Mouse (Mus musculus): ENCODE data around the gene Donson. TPM values are rescaled to one million over a fixed set of nuclear protein-coding genes. Genes with fewer than 3 reads are reported as not detected.
A peak's percentile ranks its signal among the peaks of the same experiment; 100 is the strongest.

Donson gene
- polyA plus RNA-seq (2015; fragmentation: Nextera tagmentation; extraction: Ambion mirVana), result 21.8 and 23.2 TPM in 2 replicates

GRCm38 (mm10) chr16:91688619-91689334, at the start of gene Donson:
Donson (minus strand) TSS chr16:91688770.
- peak; percentile 96 for DNase-seq (ENCODE audit: low spot score)

- no peak for DNase-seq (ENCODE audit: low spot score)
Observed at GRCm38 (mm10) chr16:91736046-91736816, 47.7 kb upstream of the Donson start.

DNA sequence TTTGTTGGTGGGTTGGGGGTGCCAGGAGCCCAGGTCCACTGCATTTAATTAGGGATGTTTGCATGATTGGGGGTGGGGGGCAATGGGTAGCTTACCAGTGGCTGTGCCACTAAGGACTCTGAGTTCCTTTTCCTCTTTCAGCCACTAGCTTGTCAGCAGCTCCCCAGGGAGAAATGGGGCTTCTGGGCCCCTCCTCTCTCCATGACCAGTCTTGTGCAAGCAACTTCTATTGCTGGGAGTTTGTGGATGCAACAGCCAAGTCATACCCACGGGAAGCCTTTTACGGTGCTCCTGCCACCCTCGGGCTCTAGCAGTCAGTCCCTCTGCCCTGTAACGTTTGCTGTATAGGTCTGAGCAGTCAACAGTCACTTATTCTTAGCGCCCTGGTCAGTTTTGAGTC, 46.2 kb upstream of the Donson start:
- no peak for DNase-seq (ENCODE audit: low spot score)

DNA sequence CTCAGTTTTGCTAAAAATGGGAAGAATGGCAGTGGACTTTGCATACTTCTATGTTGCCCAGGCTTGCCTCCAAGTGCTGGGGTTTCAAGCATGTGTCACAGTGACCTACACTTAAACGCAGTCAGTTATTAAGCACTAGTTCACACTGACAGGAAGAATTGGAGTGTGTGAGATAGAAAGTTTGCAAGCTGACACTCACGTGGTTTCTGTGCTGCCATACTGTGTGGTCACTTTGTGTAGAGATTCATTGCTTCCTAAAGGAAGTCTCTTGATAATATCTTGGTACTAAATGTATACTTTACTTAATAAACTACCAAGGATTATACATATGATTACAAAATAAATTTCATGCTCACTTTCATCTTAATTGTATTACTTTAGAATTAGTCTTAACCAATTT, 44.2 kb upstream of the Donson start:
- DNase-seq (ENCODE audit: low spot score), result no peak

DNA sequence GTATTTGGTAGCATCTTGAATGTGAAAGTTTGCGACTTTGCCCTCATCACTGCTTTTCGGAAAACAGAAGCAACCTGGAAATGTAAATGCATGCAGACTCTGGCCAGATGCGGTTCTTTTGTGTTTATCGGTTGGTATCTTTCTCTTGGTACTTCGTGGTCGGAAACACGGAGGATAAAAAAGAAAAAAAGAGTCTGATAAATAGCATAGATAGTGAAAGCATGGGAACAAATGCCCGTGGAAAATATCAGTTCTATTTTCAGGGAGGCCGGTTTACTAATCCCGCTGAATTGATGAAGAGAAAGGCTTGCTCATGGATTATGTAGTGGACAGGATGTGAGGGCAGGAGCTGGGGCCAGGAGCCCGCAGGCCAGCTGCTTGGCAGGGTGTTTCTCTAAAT, 41.9 kb upstream of the Donson start:
- no peak for DNase-seq (ENCODE audit: low spot score)

DNA sequence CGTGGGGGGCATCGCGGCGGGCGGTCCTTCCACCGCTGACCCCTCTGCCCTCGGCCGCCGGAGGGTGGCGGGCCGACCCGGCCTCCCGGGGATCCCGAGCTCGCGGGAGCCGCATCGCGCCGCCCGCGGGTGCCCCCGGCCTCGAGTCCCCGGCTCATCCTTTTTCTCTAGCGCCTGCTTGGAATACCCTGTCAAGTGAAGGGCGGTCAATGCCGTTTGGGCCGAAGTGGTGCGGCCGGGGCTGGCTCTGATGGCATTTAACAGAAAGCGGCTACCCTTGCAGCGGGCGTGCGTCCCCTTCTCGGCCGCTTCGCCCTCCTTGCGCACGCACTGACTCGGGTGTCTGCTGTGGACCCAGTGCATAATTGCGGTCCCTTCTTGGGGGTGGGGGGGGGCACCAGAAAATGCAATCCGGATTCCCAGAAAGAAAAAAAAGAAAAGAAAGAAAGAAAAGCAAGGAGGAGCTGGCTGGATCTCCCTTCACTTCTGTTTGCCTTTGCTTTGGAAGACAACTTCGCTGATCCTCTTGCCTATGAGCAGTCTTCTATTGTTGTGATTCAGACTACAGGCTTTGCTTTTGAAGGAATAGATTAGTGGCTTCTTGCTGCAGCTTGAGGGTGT, 41.4 kb upstream of the Donson start:
- peak; percentile 11 for DNase-seq (ENCODE audit: low spot score)

GRCm38 (mm10) chr16:91729066-91729482, 40.5 kb upstream of the Donson start, which contains the start of gene Itsn1:
Itsn1 (plus strand) TSS chr16:91729281.
- DNase-seq (ENCODE audit: low spot score), result peak; percentile 99

DNA sequence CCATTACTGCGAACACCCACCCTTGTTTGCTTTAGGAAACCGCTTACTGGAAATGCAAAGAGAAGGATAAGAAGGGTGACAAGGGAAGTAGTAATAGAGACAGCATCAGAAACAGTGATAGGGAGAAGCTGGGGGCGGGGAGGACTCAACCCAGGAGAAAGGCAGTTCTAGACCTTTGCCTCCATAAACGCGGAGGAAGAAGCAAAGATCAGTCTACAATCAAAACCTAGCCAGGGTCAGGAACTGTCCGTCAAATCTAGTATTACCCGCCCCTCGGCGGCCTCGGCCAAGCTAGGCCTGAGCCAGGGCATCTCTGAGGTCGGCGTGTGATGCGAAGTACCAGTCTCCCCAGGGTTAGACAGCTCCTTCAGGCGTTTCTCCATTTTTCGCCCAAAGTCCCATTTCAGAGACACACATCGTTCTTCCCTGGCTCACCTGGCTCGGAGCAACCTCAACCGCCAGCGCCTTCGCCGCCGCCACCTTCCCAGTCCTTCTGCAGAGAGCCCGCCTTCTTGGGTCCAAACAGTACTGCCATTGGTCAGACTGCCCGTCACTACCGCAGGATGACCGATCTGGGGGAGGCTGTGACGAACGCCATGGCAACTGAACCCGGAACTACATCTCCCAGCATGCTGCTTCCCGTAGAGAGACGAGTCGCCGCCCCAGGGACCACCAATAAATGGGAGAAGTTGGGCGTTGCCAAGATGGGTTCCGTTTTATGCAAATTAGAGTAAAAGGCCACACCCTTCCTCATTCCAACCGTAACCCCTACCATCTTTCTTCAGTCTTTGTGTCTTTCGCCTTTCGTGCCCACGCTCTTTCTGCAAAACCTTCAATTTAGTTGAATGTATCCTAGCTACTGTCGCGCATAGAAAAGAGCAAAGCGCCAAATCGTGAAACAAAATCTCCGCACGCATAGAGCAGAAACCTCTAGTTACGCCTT, 39.8 kb upstream of the Donson start, which contains the start of gene Cryzl1:
TSS of gene Cryzl1 (minus strand) at position 853 of the 943 bp plus-strand sequence.
- peak; percentile 94 for DNase-seq (ENCODE audit: low spot score)

DNA sequence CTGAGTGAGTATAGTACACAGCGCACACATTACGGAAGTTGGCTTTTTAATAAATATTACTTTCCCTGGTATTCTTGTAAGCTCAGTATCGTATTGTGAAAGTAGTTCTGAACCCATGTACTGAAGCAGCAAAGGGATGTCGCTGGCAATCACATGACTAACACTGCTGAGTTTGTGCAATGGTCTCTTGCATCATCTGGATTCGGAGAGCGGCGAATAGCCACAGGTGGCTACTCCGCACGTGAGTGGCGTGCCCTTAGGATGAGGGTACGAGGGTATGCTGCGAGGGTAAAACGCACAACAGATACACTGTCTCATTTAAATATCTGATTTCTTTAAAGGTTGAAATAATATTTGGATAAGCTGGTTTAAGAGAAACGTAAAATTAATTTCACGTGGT, 38.9 kb upstream of the Donson start:
- no peak for DNase-seq (ENCODE audit: low spot score)

DNA sequence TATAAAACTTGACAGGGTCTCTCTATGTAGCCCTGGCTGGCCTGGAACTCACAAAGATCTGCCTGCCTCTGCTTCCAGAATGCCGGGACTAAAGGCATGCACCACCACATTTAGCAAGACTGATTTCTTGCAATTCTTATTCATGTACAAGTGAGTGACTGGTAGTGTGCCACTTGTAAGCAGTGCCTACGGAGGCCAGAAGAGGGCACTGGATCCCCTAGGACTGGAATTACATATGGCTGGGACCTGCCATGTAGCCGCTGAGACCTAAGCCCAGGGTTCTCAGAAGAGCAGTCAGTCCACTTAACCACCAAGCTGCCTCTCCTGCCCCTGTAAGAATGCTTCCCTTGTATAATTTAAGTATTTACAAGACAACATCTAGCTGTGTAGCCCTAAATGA, 35.7 kb upstream of the Donson start:
- DNase-seq (ENCODE audit: low spot score), result peak; percentile 53

DNA sequence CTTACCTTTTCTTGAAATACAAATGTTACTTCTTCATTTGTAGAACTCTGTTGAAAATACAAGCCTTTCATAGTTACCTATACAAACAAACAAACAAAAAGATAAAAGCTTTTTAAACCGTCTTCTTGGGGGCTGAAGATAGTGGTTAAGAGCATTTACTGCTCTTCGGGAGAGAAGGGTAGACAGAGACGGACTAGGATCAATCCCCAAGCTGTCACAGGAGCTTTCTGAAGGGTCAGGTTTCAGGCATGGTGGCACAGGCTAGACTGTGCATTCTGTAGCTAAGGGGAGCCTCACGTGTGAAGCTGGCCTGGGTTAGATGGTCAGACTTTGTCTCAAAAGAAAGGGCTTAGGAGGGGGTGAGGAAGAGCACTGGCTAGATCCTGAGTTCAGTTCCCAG, 28.8 kb upstream of the Donson start:
- no peak for DNase-seq (ENCODE audit: low spot score)

GRCm38 (mm10) chr16:91716927-91717349, 28.4 kb upstream of the Donson start:
- DNase-seq (ENCODE audit: low spot score), result no peak

- no peak for DNase-seq (ENCODE audit: low spot score)
Observed at GRCm38 (mm10) chr16:91710241-91710640, 21.7 kb upstream of the Donson start.

GRCm38 (mm10) chr16:91704603-91705340, 16.2 kb upstream of the Donson start:
- no peak for DNase-seq (ENCODE audit: low spot score)

DNA sequence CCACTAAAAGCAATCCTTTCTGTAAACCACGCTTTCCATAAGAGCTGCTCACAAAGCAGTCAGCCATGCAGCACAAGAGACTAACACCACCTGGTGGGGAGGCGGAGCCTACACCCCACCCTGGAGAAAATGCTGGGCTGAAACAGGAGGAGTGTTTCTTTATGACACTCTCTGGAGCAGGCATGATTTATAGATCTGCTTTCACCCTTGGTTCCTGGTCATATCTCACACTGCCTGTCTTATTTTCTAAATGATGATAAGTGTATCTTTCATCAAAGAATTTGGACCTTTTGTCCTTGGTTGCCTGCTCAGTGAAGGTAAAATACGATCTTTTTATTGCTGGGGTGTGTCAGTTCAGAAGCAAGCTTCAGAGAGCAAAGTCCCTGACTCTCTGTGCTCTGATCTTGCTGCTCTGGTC, 14.2 kb upstream of the Donson start:
- DNase-seq (ENCODE audit: low spot score), result no peak

GRCm38 (mm10) chr16:91701908-91702307, 13.3 kb upstream of the Donson start:
- no peak for DNase-seq (ENCODE audit: low spot score)

- DNase-seq (ENCODE audit: low spot score), result no peak
Observed at GRCm38 (mm10) chr16:91698995-91699394, 10.4 kb upstream of the Donson start.

DNA sequence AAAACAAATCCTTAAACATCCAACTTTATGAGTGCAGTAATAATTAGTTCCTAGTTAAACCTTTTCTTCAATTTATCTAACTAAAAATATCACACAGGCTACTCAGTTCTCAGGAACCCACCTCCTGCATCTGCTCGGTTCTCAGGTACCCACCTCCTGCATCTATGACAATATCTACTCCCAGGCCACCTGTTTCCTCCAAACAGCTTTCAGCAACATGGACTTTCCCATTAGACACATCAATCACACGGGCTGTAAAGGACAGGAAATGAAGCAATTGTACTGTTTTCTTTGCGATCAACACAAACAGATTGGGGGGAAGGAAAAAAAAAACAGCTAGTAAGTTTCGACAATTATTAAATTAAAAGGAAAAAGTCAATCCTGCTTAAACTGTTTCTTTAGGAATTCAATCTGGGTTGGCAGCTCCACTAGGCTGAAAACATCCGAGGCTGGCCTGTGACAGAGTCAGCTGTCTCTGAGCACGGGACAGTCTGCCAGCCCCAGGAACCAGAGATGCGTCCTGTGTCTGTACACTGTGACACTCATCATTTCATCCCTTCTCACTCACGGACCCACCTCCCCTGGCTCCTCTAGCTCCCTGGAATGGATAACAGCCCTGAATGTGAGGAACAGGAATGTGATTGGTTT, 6.7 kb upstream of the Donson start:
- DNase-seq (ENCODE audit: low spot score), result no peak

GRCm38 (mm10) chr16:91694455-91695084, 6.0 kb upstream of the Donson start:
- peak; percentile 71 for DNase-seq (ENCODE audit: low spot score)
